Mouse (Mus musculus) olfactory bulb, adult 2 months (tissue): ENCODE measurements around the gene Plk5.

Experiments
- CTCF ChIP-seq: fragments of 200-500 bp; IDR thresholded peaks from 2 replicates; pipeline ENCODE4 v1.5.1; 2012; ENCODE audit warnings: low read depth, mild to moderate bottlenecking, low read length, moderate library complexity; ENCODE audit not compliant: insufficient read depth
- POLR2A ChIP-seq: fragments of 200-500 bp; IDR thresholded peaks from 2 replicates; pipeline ENCODE4 v1.6.1; 2012; ENCODE audit warnings: mild to moderate bottlenecking, low read depth, low read length, moderate library complexity; ENCODE audit not compliant: insufficient read depth

- TF ChIP-seq CTCF = no peak
- TF ChIP-seq POLR2A = no peak
Measured at GRCm38 (mm10) chr10:80398174-80398535, 41.9 kb downstream of the Plk5 start.
